Mouse (Mus musculus): ENCODE data around the gene Plxna4.

- no peak for TF ChIP-seq POLR2A (IDR thresholded peaks at IDR 0.05; ENCODE audit: insufficient read depth, low read depth, low read length)
- no peak for TF ChIP-seq CTCF (IDR thresholded peaks at IDR 0.05; ENCODE audit: insufficient read depth, low read depth, low read length)
Measured at GRCm38 (mm10) chr6:32199616-32200015, 388.4 kb downstream of the Plxna4 start.

Data from olfactory bulb, adult 2 months (tissue).